Mouse (Mus musculus) stomach, embryonic 14.5 days (tissue): ENCODE data around the gene Tnfaip3. TPM values are rescaled to one million over a fixed set of nuclear protein-coding genes. Genes with fewer than 3 reads are reported as not detected.

Experiments used
- ATAC-seq: fragments of 200-750 bp; cut with Nextera tagmentation; 2 replicates; pipeline ENCODE4 v1.8.0; 2017; ENCODE audit warnings: low read depth, moderate TSS enrichment; ENCODE audit not compliant: insufficient number of reproducible peaks, insufficient read depth, low FRiP score
- H3K27ac ChIP-seq: fragments of 300-500 bp; sonication (generic); 2 replicates; pipeline ENCODE4 v1.5.1; 2014; ENCODE audit warnings: mild to moderate bottlenecking, low read length, moderate library complexity, mixed read lengths
- H3K27me3 ChIP-seq: fragments of 300-500 bp; sonication (generic); 2 replicates; pipeline ENCODE4 v1.6.1; 2014; ENCODE audit warnings: low read length, control low read depth, mixed read lengths; ENCODE audit not compliant: control insufficient read depth, insufficient read depth
- H3K36me3 ChIP-seq: fragments of 300-500 bp; sonication (generic); 2 replicates; pipeline ENCODE4 v1.6.1; 2014; ENCODE audit warnings: mild to moderate bottlenecking, control low read depth, low read length, moderate library complexity, mixed read lengths; ENCODE audit not compliant: control insufficient read depth, insufficient read depth
- H3K4me1 ChIP-seq: fragments of 300-500 bp; sonication (generic); 2 replicates; pipeline ENCODE4 v1.6.1; 2014; ENCODE audit warnings: low read length, control low read depth, mixed read lengths; ENCODE audit not compliant: control insufficient read depth, insufficient read depth
- H3K4me2 ChIP-seq: fragments of 300-500 bp; sonication (generic); replicated peaks from 2 replicates; pipeline ENCODE4 v1.6.1; 2014; ENCODE audit warnings: low read depth, low read length, control low read depth
- H3K4me3 ChIP-seq: fragments of 300-500 bp; sonication (generic); 2 replicates; pipeline ENCODE4 v1.5.1; 2014; ENCODE audit warnings: low read depth, low read length, control low read depth
- H3K9ac ChIP-seq: fragments of 300-500 bp; sonication (generic); replicated peaks from 2 replicates; pipeline ENCODE4 v1.6.1; 2014; ENCODE audit warnings: low read depth, mild to moderate bottlenecking, control low read depth, low read length, moderate library complexity, mixed read lengths
- H3K9me3 ChIP-seq: fragments of 300-500 bp; sonication (generic); 2 replicates; pipeline ENCODE4 v1.6.1; 2016; ENCODE audit warnings: low read depth, low read length, control low read depth; ENCODE audit not compliant: control insufficient read depth
- WGBS: fragments of 180-500 bp; shearing (Covaris S2); extraction: QIAGEN DNeasy Blood & Tissue Kit; methylation state at CpG from one replicate; pipeline ENCODE4 v1.1.7; 2014; 5-methylcytosine and 5-hydroxymethylcytosine counted together
- polyA plus RNA-seq: library from polyadenylated mRNA; unstranded; fragments of >200 nt; fragmentation: Nextera tagmentation; extraction: Ambion mirVana; gene quantifications from 2 replicates; pipeline ENCODE4 v1.2.1, GENCODE M21; 2014

The Tnfaip3 gene
- polyA plus RNA-seq, 1 experiment from 2014 or later = 2.8 TPM

DNA sequence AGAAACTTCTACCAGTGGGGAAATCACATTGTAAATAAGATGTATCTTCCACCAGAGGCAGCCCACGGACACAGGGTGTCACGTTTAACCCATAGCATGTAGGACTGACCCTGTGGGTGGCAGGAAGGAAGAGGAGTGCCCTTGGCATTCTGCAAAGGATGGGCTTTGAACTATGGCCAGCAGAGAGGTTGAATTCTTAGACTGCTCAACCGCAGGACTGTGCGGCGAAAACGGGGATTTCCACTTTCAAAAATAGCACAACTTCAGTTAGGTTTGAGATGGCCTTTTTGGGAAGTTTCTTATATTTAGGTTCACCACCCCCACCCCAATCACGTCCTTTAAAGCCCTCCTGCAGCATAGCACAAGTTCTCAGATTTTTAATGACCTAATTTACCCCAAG, 50.6 kb downstream of the Tnfaip3 start:
- Histone ChIP-seq H3K27ac (no peak overlapping the region), H3K4me2 (no peak overlapping the region), H3K9ac (no peak overlapping the region), H3K36me3 (no peaks in the 10 kb centered on the region), H3K4me1 (no peaks in the 10 kb centered on the region), H3K27me3 (no peaks in the 10 kb centered on the region), H3K9me3 (no peaks in the 10 kb centered on the region), H3K4me3 (no peak overlapping the region)
- WGBS = 75% methylated on average over 7 of the region's 7 CpGs
- no peak for ATAC-seq

DNA sequence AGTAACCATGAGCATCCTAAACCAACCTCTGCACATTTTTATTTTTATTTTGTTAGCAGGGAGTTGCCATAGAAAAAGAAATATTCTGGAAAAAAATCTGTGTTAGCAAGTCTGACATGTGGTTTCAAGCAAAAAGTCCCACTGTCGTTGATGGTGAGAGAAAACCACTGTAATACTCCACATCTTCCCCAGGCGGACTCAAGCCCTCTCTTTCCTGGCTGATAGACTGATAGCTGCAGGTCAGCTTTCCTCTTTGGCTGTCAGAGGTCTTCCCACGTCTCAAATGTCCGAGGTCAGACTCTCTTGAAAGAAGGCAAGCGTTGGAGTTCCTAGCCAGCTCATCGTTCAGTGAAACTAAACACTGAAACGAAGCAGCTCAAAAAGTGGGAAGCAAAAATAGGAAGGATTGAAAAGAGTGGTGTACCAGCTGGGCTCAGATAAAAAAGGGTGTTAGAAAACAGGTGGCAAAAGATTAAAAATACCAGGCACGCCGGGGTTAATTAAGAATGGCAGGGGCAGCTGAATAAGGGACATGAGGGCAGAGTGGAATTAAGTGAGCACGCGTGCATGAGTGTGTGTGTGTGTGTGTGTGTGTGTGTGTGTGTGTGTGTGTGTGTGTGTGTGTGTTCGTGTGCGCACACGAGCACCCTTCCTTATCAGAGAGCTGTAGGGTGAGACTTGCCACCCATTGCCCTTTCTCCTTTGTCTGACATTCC, 55.5 kb downstream of the Tnfaip3 start:
- no peak for ATAC-seq
- no peaks in the 10 kb centered on the region for H3K27me3 ChIP-seq
- no peaks in the 10 kb centered on the region for H3K36me3 ChIP-seq
- no peak overlapping the region for H3K4me3 ChIP-seq
- no peak overlapping the region for H3K4me2 ChIP-seq
- H3K9me3 ChIP-seq = no peaks in the 10 kb centered on the region
- WGBS = 65% methylated on average over 14 of the region's 14 CpGs
- no peak overlapping the region for H3K9ac ChIP-seq
- H3K27ac ChIP-seq = no peak overlapping the region
- no peaks in the 10 kb centered on the region for H3K4me1 ChIP-seq

DNA sequence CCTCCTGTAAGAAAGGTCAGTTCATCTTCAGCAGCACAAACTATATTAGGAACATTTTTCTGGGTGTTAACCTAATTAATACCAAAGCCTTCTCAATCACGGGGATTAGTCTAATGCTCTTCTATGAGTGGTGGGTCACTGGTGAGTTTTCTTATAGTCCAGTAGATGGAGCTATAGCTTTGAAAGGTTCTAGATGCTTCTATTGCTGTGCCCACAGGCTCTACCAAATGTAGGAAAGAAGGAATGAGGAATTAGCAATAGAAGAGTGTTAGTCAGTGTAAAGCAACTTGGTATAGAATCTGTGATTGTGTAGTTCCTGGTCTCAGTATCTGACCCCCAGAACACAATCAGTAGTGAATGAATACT, 61.8 kb downstream of the Tnfaip3 start:
- no peak overlapping the region for H3K27ac ChIP-seq
- no peak overlapping the region for H3K9ac ChIP-seq
- no peak for ATAC-seq
- H3K27me3 ChIP-seq = no peaks in the 10 kb centered on the region
- WGBS = 21% methylated on average over 1 of the region's 1 CpGs
- no peak overlapping the region for H3K4me2 ChIP-seq
- no peaks in the 10 kb centered on the region for H3K36me3 ChIP-seq
- no peak overlapping the region for H3K4me3 ChIP-seq
- H3K4me1 ChIP-seq = no peaks in the 10 kb centered on the region
- no peaks in the 10 kb centered on the region for H3K9me3 ChIP-seq

DNA sequence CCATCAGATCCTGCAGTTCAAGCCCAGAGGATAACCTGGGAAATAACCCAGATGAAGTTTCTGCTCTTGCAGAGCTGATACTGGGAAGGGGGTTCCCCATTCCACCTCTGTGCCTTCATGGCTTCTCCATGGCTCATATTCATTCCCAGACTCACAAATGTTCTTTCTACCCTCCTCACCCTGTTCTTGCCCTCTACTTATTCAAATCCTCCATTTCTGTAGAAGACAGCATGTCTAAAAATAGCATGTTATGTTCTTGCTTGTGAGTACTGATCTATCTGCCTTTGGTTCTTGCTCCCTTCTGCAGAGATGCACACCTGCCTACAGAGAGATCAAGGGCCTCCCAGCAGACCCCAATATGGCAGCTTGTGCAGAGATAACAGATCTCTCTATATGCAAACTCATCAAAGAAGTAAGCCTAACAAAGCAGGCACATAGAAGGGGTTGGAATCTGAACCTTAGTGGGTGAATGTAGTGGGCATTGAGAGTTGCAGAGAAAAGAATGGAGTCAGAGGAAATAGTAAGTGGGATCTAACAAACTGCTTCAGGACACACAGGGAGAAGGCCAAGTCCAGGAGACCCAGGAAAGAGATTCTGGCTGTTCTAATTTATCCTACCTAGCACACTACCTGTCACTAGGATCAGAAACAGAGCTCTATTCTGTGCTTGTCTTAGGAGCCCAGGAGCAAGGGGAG, 62.3 kb downstream of the Tnfaip3 start:
- Histone ChIP-seq H3K9me3 (no peaks in the 10 kb centered on the region), H3K36me3 (no peaks in the 10 kb centered on the region), H3K4me2 (no peak overlapping the region), H3K9ac (no peak overlapping the region), H3K4me1 (no peaks in the 10 kb centered on the region), H3K27me3 (no peaks in the 10 kb centered on the region), H3K4me3 (no peak overlapping the region), H3K27ac (no peak overlapping the region)
- ATAC-seq = no peak

Other genes starting within 250 kb of the Tnfaip3 start
- gene Gm4922, start 228.9 kb downstream of the Tnfaip3 start, polyA plus RNA-seq = not detected in 2 replicates
- gene Perp, start 170.6 kb downstream of the Tnfaip3 start, polyA plus RNA-seq = 195 and 211 TPM in 2 replicates